Mouse (Mus musculus) embryonic stem cell, embryonic (primary cell): ENCODE data around the gene Prkag1.

Experiments used
- CTCF ChIA-PET, 4 experiments: fragments of 300-600 bp in 2 of 4; fragments of 350-600 bp in 2 of 4; sonication (Branson Sonifier 250); formaldehyde crosslinking; loops; one replicate each; lab custom pipeline; 2022; ENCODE audit warnings: inconsistent platforms in 2 of 4; lab: Charles Lee
- POLR2A ChIA-PET, 4 experiments: fragments of 300-600 bp in 2 of 4; fragments of 350-600 bp in 2 of 4; sonication (Branson Sonifier 250); formaldehyde crosslinking; loops; one replicate each; lab custom pipeline; 2022; ENCODE audit warnings: antibody characterized with exemption in 4 of 4, inconsistent platforms in 1 of 4; lab: Charles Lee

Gene Prkag1

DNA sequence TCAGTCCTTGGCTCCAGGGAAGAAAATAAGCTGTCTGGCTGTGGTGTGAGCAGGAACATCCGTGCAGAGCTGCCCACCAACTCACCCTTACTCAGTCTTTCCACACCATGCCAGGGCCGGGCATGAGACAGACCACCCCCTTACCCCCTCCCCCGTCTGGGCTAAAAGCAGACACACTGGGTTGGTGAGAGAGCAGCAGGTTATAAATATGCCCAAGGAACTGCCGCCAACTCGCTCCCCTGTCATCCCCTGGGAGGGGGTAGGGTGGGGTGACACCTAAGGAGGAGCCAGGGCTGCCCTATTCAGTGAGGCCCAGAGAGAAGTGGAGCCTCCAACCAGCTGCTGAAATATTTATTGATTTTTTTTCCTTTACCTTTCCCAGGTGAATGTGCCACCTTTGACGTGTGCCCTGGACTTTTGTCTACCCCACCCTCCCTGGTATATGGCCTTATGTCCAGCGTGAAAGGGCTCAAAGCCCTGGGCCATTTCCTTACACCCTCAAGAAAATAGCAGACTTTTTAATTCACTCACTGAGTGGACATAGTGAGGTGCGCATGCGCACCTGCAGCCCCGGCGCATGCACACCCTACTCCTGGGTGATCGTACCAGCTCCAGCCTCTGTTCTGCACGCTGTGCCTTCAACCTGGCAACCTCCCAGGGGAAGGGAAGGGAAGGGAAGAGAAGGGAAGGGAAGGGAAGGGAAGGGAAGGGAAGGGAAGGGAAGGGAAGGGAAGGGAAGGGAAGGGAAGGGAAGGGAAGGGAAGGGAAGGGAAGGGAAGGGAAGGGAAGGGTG, 34.3 kb downstream of the Prkag1 start:
- ChIA-PET CTCF (interaction anchor here in 3 of 4 experiments (0.5 to 1.2 kb wide), 7 partner anchors 16 to 491 kb away, joined by 3 to 10 read pairs (median 4); no protein-coding TSS in a partner anchor), POLR2A (interaction anchor here in 3 of 4 experiments (0.6 to 0.7 kb wide), 3 partner anchors 11 to 624 kb away, joined by 3 to 5 read pairs (median 4); no protein-coding TSS in a partner anchor)

DNA sequence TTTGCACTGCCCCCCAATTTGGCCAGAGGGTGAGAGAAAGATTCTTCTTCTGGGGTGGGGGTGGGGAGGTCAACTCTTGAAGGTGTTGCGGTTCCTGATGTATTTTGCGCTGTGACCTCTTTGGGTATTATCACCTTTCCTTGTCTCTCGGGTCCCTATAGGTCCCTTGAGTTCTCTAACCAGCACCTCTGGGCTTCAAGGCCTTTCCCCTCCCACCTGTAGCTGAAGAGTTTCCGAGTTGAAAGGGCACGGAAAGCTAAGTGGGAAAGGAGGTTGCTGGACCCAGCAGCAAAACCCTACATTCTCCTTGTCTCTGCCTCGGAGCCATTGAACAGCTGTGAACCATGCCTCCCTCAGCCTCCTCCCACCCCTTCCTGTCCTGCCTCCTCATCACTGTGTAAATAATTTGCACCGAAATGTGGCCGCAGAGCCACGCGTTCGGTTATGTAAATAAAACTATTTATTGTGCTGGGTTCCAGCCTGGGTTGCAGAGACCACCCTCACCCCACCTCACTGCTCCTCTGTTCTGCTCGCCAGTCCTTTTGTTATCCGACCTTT, 38.1 kb downstream of the Prkag1 start:
- CTCF ChIA-PET: interaction anchor here (0.6 to 1.5 kb wide), 9 partner anchors 8 to 213 kb away, joined by 3 to 5 read pairs (median 3); partner anchors contain the start of gene Lmbr1l (in 1 of the 4)
- POLR2A ChIA-PET: interaction anchor here in 3 of 4 experiments (0.7 to 6.9 kb wide), 8 partner anchors 12 to 178 kb away, joined by 3 to 36 read pairs (median 3); partner anchors contain the start of gene Wnt10b (in 1 of the 3)

DNA sequence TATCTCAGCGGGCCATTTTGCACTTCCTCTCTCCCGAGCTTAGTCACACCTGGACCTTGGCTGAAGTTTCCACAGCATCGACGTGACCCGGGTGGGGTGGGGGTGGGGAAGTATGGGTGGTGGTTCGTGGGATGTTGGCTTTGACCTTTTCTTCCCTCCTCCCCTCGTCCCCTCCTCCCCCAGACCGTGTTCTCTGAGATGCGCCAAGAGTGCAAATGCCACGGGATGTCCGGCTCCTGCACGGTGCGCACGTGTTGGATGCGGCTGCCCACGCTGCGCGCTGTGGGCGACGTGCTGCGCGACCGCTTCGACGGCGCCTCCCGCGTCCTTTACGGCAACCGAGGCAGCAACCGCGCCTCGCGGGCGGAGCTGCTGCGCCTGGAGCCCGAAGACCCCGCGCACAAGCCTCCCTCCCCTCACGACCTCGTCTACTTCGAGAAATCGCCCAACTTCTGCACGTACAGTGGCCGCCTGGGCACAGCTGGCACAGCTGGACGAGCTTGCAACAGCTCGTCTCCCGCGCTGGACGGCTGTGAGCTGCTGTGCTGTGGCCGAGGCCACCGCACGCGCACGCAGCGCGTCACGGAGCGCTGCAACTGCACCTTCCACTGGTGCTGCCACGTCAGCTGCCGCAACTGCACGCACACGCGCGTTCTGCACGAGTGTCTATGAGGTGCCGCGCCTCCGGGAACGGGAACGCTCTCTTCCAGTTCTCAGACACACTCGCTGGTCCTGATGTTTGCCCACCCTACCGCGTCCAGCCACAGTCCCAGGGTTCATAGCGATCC, 38.9 kb downstream of the Prkag1 start:
- CTCF ChIA-PET: interaction anchor here in 2 of 4 experiments (0.9 to 4.3 kb wide), 6 partner anchors 7 to 275 kb away, joined by 3 to 26 read pairs (median 4); partner anchors contain the start of gene Lmbr1l (in 1 of the 2)
- POLR2A ChIA-PET: interaction anchor here in 3 of 4 experiments (0.6 to 6.9 kb wide), 7 partner anchors 12 to 139 kb away, joined by 3 to 36 read pairs (median 5); partner anchors contain the start of gene Wnt10b (in 1 of the 3)

DNA sequence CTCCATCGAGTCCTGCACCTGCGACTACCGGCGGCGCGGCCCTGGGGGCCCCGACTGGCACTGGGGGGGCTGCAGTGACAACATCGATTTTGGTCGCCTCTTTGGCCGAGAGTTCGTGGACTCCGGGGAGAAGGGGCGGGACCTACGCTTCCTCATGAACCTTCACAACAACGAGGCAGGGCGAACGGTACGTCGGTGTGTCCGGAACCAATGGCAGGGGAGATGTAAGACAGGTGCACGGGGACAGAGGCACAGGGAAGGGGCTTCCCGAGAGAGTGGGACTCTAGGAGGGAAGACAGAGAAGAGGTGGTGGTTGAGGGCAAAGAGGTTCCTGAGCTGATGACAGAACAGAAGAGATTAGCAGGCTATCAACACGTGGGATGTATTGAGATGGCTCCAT, 39.5 kb downstream of the Prkag1 start:
- ChIA-PET CTCF (interaction anchor here in 3 of 4 experiments (0.6 to 4.3 kb wide), 8 partner anchors 7 to 275 kb away, joined by 3 to 30 read pairs (median 7); no protein-coding TSS in a partner anchor), POLR2A (interaction anchor here in 3 of 4 experiments (0.6 to 6.9 kb wide), 9 partner anchors 12 to 139 kb away, joined by 3 to 36 read pairs (median 4); partner anchors contain the start of genes Fkbp11 (in 1 of the 3) and Wnt10b (in 1 of the 3))

DNA sequence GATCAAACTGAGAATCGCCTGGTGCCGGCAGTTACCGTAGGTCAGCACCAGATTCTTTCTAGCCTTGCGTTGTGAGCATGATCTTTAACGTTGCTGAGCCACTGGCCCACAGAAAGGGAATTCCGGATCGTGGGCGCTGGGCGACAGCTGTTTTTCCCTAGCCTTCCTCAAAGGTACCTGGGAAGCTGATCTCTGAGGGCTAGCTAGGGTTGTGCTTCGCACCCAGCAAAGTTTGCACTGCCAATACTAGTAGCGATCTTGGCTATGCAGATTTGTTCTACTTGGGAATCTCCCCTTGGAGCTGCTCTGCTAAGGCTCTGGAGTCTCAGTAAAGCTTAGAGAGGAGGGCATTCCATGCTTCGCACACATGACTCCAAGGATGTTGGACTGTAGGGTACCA, 40.1 kb downstream of the Prkag1 start:
- POLR2A ChIA-PET: interaction anchor here (0.7 to 6.9 kb wide), 14 partner anchors 11 to 114 kb away, joined by 3 to 36 read pairs (median 4); partner anchors contain the start of genes Fkbp11 (in 2 of the 4), Rnd1 (in 1 of the 4) and Wnt10b (in 1 of the 4)

DNA sequence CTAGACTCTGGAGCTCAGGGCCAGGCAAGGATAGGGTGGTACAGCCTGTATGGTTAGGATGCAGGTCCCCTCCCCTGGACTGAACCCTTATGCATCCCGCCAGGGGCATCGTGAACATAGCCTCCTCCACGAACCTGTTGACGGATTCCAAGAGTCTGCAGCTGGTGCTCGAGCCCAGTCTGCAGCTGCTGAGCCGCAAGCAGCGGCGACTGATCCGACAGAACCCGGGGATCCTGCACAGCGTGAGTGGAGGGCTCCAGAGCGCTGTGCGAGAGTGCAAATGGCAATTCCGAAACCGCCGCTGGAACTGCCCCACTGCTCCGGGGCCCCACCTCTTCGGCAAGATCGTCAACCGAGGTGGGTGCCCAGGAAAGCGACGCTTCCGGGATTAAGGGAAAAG, 40.6 kb downstream of the Prkag1 start:
- POLR2A ChIA-PET: interaction anchor here (0.7 to 6.9 kb wide), 18 partner anchors 10 to 220 kb away, joined by 3 to 36 read pairs (median 4); partner anchors contain the start of genes Fkbp11 (in 2 of the 4), 4930415O20Rik (in 1 of the 4), Arf3 (in 1 of the 4) and Ccnt1 (in 1 of the 4)
- CTCF ChIA-PET: interaction anchor here (0.5 to 4.3 kb wide), 29 partner anchors 8 to 300 kb away, joined by 3 to 30 read pairs (median 4); partner anchors contain the start of genes Ddx23 (in 1 of the 4) and Wnt10b (in 1 of the 4)

More for the DNA sequence above, 40.1 kb downstream of the Prkag1 start:
- CTCF ChIA-PET: interaction anchor here (0.6 to 4.3 kb wide), 18 partner anchors 8 to 300 kb away, joined by 3 to 30 read pairs (median 5); partner anchors contain the start of gene Ddx23 (in 1 of the 4)

DNA sequence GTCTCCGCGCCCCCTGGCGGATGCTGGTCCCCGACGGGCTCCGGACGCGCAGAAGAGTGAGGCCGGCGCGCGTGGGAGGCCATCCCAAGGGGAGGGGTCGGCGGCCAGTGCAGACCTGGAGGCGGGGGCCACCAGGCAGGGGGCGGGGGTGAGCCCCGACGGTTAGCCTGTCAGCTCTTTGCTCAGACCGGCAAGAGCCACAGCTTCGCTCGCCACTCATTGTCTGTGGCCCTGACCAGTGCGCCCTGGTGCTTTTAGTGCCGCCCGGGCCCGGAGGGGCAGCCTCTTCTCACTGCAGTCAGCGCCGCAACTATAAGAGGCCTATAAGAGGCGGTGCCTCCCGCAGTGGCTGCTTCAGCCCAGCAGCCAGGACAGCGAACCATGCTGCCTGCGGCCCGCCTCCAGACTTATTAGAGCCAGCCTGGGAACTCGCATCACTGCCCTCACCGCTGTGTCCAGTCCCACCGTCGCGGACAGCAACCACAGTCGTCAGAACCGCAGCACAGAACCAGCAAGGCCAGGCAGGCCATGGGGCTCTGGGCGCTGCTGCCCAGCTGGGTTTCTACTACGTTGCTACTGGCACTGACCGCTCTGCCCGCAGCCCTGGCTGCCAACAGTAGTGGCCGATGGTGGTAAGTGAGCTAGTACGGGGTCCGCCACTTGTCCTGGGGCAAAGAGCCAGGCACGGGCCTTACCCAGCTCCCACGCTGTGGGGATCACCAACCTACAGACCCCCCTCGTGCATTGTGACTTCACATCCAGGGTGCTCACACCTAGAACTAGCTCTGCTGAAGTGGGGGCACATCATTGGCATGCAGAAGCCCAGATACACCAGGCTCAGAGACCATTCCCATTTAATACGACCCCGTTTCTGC, 41.4 kb downstream of the Prkag1 start, which contains the start of gene Wnt1:
Gene Wnt1 (plus strand): TSS at position 197 of the 875 bp plus-strand sequence.
- ChIA-PET POLR2A (interaction anchor here in 3 of 4 experiments (0.7 to 6.9 kb wide), 13 partner anchors 9 to 219 kb away, joined by 3 to 36 read pairs (median 5); partner anchors contain the start of genes 4930415O20Rik (in 1 of the 3), Arf3 (in 1 of the 3), Ccnt1 (in 1 of the 3) and Fkbp11 (in 1 of the 3)), CTCF (interaction anchor here (0.5 to 4.3 kb wide), 26 partner anchors 9 to 247 kb away, joined by 3 to 30 read pairs (median 4); partner anchors contain the start of genes Ddx23 (in 1 of the 4) and Wnt10b (in 1 of the 4))

DNA sequence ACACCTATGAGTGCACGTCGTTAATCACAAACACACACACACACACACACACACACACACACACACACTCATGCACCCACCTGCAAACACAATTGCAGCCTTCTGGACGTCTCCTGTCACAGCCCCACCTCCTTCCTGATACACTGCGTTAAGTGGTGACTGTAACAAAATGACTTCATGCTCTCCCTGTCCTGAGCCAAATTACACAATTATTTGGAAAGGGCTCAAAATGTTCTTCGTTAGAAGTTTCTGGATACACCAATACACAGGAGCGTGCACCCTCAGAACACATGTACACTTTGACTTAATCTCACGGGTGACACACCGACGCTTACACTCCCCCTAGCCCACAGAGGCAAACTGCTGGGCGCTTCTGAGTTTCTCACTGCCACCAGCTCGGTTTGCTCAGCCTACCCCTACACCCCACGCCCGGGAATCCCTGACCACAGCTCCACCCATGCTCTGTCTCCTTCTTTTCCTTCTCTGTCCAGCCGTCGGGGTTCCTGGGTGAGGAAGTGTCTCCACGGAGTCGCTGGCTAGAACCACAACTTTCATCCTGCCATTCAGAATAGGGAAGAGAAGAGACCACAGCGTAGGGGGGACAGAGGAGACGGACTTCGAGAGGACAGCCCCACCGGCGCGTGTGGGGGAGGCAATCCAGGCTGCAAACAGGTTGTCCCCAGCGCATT, 42.2 kb downstream of the Prkag1 start:
- ChIA-PET POLR2A (interaction anchor here in 2 of 4 experiments (1.2 to 6.9 kb wide), 4 partner anchors 10 to 30 kb away, joined by 3 to 36 read pairs (median 7); partner anchors contain the start of gene Wnt10b (in 1 of the 2)), CTCF (interaction anchor here (0.6 to 4.3 kb wide), 11 partner anchors 8 to 171 kb away, joined by 3 to 30 read pairs (median 3); no protein-coding TSS in a partner anchor)

DNA sequence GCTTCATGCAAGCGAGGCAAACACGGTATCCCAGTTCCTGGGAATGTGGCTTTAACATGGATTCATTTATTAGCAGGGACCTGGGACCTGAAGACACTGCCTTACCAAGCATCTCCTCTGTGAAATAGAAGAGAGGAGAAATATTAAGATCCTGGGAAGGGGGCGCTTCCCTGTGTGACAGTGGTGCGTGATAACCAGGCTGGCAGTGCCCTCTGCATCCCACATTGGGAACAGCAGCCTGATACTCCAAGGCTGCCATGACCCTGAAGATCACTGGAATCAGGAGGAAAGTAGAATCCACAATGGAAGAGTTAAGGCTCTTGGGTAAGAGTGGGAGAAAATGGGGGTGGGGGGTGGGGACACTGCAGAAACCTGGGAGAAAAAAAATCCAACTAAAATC, 43.4 kb downstream of the Prkag1 start:
- POLR2A ChIA-PET: interaction anchor here in 1 of 4 experiments (0.6 to 6.9 kb wide), 3 partner anchors 9 to 143 kb away, joined by 4 to 36 read pairs (median 6); partner anchors contain the start of gene Wnt10b

DNA sequence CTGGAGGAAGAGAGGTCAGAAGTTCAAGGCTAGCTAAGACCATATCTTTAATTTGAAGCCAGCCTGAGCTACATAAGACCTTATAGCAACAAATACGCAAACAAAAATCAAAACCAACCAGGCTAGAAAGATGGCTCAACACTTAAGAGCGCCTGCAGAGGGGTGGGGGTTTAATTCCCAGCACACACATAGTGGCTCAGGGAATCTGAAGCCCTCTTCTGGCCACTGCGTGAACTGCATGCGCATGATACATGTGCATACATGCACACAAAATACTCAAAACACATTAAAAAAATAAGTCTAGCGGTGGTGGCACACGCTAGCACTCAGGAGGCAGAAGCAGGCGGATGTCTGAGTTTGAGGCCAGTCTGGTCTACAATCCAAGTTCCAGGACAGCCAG, 45.6 kb downstream of the Prkag1 start:
- ChIA-PET POLR2A (interaction anchor here in 1 of 4 experiments (1.1 to 1.6 kb wide), 2 partner anchors 23 to 45 kb away, joined by 4 read pairs; partner anchors contain the start of gene Arf3), CTCF (interaction anchor here in 1 of 4 experiments (2.2 kb wide), 1 partner anchor 14 kb away, joined by 5 read pairs; no protein-coding TSS in a partner anchor)

More for the DNA sequence above, 43.4 kb downstream of the Prkag1 start:
- CTCF ChIA-PET: interaction anchor here in 2 of 4 experiments (1.6 to 4.3 kb wide), 2 partner anchors 12 to 44 kb away, joined by 3 to 26 read pairs; no protein-coding TSS in a partner anchor

DNA sequence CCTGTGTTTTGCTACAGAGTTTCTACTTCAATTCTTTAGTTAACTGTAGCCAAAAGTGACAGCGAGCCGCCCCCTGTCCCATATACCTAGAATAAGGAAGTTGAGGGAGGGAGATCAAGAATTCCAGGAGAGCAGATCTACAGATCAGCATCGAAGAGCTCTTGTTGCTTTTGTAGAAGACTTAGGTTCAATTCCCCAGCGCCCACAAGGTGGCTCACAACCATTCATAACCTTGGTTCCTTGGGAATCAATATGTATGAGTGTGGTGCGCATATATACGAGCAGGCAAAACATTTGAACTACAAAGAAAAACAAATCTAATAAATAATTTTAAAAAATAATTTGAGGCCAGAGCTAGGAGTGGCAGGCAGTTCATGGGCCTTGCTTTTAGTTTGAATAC, 50.2 kb downstream of the Prkag1 start:
- CTCF ChIA-PET: interaction anchor here (0.6 to 4.1 kb wide), 25 partner anchors 8 to 808 kb away, joined by 3 to 26 read pairs (median 5); partner anchors contain the start of genes Wnt1 (in 3 of the 4) and Fkbp11 (in 1 of the 4)
- POLR2A ChIA-PET: interaction anchor here (0.8 to 5.1 kb wide), 15 partner anchors 9 to 249 kb away, joined by 3 to 36 read pairs (median 3); partner anchors contain the start of genes Arf3 (in 1 of the 4), Fkbp11 (in 1 of the 4), Tuba1c (in 1 of the 4) and Wnt1 (in 1 of the 4)

DNA sequence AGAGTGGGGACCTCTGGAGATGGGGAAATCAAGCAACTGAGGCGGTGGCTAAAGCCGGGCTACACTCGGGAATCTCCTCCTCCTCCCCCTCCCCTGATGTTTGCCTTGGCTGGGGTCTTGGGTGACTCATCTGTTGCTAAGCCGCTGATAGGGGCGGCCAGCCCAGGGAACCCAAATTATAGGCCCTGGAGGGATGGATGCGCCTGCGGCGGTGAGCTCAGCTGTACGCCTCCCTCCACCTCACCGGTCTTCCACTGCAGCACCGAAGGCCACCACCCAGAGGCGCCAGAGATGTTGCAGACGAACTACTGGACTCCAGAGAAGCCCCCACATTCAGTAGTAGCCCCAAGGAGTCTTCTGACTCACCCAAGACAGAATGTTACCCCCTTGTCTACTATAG, 50.7 kb downstream of the Prkag1 start:
- ChIA-PET CTCF (interaction anchor here (0.5 to 4.1 kb wide), 27 partner anchors 9 to 674 kb away, joined by 3 to 26 read pairs (median 4); partner anchors contain the start of genes Wnt1 (in 2 of the 4), Arf3 (in 1 of the 4) and Fkbp11 (in 1 of the 4)), POLR2A (interaction anchor here (0.8 to 5.1 kb wide), 15 partner anchors 8 to 249 kb away, joined by 3 to 36 read pairs (median 3); partner anchors contain the start of genes Arf3 (in 2 of the 4), Fkbp11 (in 1 of the 4), Tuba1c (in 1 of the 4) and Wnt1 (in 1 of the 4))

DNA sequence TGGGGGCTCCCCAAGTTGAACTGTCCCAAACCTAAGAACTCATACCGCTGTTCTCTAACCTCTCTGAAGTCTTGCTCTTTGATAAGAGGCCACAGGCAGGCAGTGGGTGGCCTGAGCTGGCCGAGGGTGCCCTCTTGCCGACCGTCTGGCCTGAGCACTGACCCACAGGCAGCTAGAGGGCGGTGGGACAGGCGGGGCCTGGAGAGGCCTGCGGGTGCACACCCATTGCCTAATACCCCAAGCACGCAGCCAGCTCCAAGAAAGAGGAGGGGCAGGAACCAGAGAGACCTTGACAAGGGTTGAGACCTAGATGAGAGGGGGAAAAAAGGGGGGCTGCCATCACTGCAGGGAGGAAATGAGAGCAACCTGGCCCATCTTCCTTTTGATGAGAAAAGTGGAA, 51.2 kb downstream of the Prkag1 start:
- CTCF ChIA-PET: interaction anchor here (0.6 to 4.1 kb wide), 19 partner anchors 9 to 674 kb away, joined by 3 to 26 read pairs (median 5); partner anchors contain the start of genes Wnt1 (in 2 of the 4) and Arf3 (in 1 of the 4)
- POLR2A ChIA-PET: interaction anchor here (1.0 to 5.1 kb wide), 13 partner anchors 8 to 238 kb away, joined by 3 to 36 read pairs (median 4); partner anchors contain the start of genes Arf3 (in 2 of the 4), Fkbp11 (in 1 of the 4) and Wnt1 (in 1 of the 4)

DNA sequence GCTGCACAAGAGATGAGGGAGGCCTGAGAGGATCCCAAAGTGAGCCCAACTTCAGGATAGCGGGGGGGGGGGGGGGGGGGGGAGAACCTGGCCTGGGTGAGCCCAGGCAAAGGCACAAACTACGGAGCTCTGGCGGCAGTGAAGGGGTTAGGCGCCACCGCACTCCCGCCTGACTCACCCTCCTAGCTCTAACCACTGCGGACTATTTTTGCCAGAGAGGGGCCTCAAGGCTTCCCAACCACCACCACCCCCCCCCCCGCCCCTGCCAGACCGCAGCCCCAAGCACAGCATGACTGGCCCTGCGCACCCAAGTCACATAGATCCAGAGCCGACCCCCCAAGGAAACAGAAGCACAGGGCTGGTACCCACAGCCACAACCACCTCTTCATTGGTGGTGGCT, 52.5 kb downstream of the Prkag1 start:
- POLR2A ChIA-PET: interaction anchor here (0.6 to 5.1 kb wide), 13 partner anchors 13 to 239 kb away, joined by 3 to 36 read pairs (median 3); partner anchors contain the start of genes Arf3 (in 2 of the 4) and Wnt1 (in 1 of the 4)
- CTCF ChIA-PET: interaction anchor here in 3 of 4 experiments (0.6 to 4.1 kb wide), 9 partner anchors 10 to 88 kb away, joined by 3 to 26 read pairs (median 5); partner anchors contain the start of gene Wnt1 (in 1 of the 3)
